Mouse (Mus musculus) left cerebral cortex, postnatal 25 days (tissue): Measurements from ENCODE around the gene Kcne1. TPM values are rescaled to one million over a fixed set of nuclear protein-coding genes. Genes with fewer than 3 reads are reported as not detected.

Source experiments
- DNase-seq, 2 experiments: peaks; one replicate each; pipeline ENCODE4 v3.0.0; 2022; ENCODE audit warnings: low spot score in 2 of 2, mixed read lengths in 1 of 2
- intact Hi-C: fragments of 180-260 bp; cut with DNase I; formaldehyde crosslinking; loops from one replicate; pipeline ENCODE4 v1.15.1; 2025
- total RNA-seq, 2 experiments: library from RNA; stranded (reverse); gene quantifications; 2 replicates each; pipeline ENCODE4 v1.2.3; 2021

Gene Kcne1
- total RNA-seq, 2 experiments from 2014 or later, result not detected

- DNase-seq, result no peak
- intact Hi-C loops, result no loop called here
Observed at GRCm38 (mm10) chr16:92358734-92359133, 534 bp downstream of the Kcne1 start.

- DNase-seq, result no peak
- intact Hi-C loops, result no loop called here
Observed at GRCm38 (mm10) chr16:92357566-92357965, 1.7 kb downstream of the Kcne1 start.

- intact Hi-C loops, result no loop called here
- DNase-seq, result no peak
Observed at GRCm38 (mm10) chr16:92357023-92357422, 2.2 kb downstream of the Kcne1 start.

- no peak for DNase-seq
- intact Hi-C loops, result no loop called here
Observed at GRCm38 (mm10) chr16:92355982-92356381, 3.3 kb downstream of the Kcne1 start.

- intact Hi-C loops, result no loop called here
- DNase-seq, result no peak
Observed at GRCm38 (mm10) chr16:92355366-92355765, 3.9 kb downstream of the Kcne1 start.

GRCm38 (mm10) chr16:92353897-92354296 is 5.4 kb downstream of the Kcne1 start:
- no peak for DNase-seq
- intact Hi-C loops, result no loop called here

GRCm38 (mm10) chr16:92353295-92353694 is 6.0 kb downstream of the Kcne1 start:
- intact Hi-C loops, result no loop called here
- DNase-seq, result no peak

GRCm38 (mm10) chr16:92348941-92349340 is 10.3 kb downstream of the Kcne1 start:
- DNase-seq, result peak in 1 of 2 experiments; percentile 26
- intact Hi-C loops, result no loop called here

GRCm38 (mm10) chr16:92346297-92346916 is 12.9 kb downstream of the Kcne1 start:
- intact Hi-C loops, result no loop called here
- no peak for DNase-seq

- intact Hi-C loops, result no loop called here
- DNase-seq, result no peak
Observed at GRCm38 (mm10) chr16:92345177-92345576, 14.1 kb downstream of the Kcne1 start.

GRCm38 (mm10) chr16:92340612-92341511 is 18.4 kb downstream of the Kcne1 start:
- peak; percentile 61 to 79 for DNase-seq
- intact Hi-C loops, result loop anchor here (1.0 to 5.0 kb wide), 2 partner anchors 116 to 136 kb away; no protein-coding TSS in a partner anchor

GRCm38 (mm10) chr16:92336280-92336679 is 23.0 kb downstream of the Kcne1 start:
- peak; percentile 66 to 83 for DNase-seq
- intact Hi-C loops, result no loop called here

- intact Hi-C loops, result no loop called here
Observed at GRCm38 (mm10) chr16:92334600-92334999, 24.7 kb downstream of the Kcne1 start.

GRCm38 (mm10) chr16:92330966-92331365 is 28.3 kb downstream of the Kcne1 start:
- intact Hi-C loops, result no loop called here
- no peak for DNase-seq

More at GRCm38 (mm10) chr16:92334600-92334999, 24.7 kb downstream of the Kcne1 start:
- DNase-seq, result no peak

- DNase-seq, result peak in 1 of 2 experiments; percentile 60
- intact Hi-C loops, result no loop called here
Observed at GRCm38 (mm10) chr16:92327911-92328310, 31.4 kb downstream of the Kcne1 start.

GRCm38 (mm10) chr16:92325062-92325406 is 34.2 kb downstream of the Kcne1 start:
- intact Hi-C loops, result no loop called here
- DNase-seq, result no peak

GRCm38 (mm10) chr16:92324309-92325061 is 34.8 kb downstream of the Kcne1 start:
- no peak for DNase-seq
- intact Hi-C loops, result no loop called here

- intact Hi-C loops, result no loop called here
- no peak for DNase-seq
Observed at GRCm38 (mm10) chr16:92321341-92321740, 37.9 kb downstream of the Kcne1 start, which contains the start of gene Fam243. Gene Fam243 (minus strand): TSS chr16:92321441.

GRCm38 (mm10) chr16:92320361-92320760 is 38.9 kb downstream of the Kcne1 start:
- DNase-seq, result no peak
- intact Hi-C loops, result no loop called here
